Mouse (Mus musculus) skeletal muscle tissue, adult 2 months (tissue): Measurements from ENCODE around the gene C1galt1.

Experiments
- DNase-seq: peaks from one replicate; pipeline ENCODE4 v3.0.0-alpha.2; 2012; ENCODE audit warnings: low read depth, low spot score

The C1galt1 gene

GRCm38 (mm10) chr6:7858586-7858985, 13.9 kb downstream of the C1galt1 start:
- DNase-seq = peak; percentile 50

- no peak for DNase-seq
These were observed 14.5 kb downstream of the C1galt1 start for GRCm38 (mm10) chr6:7859161-7859560.

GRCm38 (mm10) chr6:7861033-7861432, 16.4 kb downstream of the C1galt1 start:
- DNase-seq = no peak

DNA sequence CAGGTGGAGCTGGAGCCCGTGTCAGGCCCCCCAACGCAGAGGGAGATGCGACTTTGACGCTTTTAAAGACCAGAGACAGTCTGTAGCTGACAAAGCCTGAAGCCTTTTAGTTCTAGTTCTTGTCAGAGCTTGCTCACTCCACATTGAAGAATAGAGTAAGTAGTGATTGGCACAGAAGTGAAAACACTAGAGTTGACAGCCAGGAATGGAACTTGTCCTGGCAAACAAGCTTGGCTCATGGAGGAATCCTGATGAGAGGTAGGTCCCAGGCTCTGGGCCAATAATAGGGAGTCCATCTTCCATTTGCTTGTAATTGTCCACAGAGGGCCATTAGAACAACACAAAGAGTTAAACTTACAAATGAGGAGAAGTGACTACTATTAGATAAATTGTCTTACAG, 18.7 kb downstream of the C1galt1 start:
- DNase-seq = no peak

DNA sequence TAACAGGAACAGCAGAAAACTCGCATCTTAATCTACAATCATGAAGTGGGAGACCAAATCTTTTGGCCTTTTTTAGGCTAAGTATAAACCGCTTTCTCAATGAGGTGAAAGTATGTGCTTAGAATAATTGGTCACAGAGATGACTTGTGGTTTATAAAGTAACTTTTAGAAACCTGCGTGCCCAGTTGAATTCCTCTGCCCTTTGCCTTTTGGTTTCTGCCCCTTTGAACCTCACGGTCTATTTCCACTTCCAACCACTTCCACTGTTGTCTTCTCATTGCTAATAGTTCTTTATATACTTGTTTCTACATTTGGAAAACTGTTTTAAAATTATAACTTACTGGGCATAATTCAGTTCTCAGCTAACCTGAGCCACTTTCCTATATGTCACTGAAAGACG, 32.2 kb downstream of the C1galt1 start:
- DNase-seq = no peak

- no peak for DNase-seq
These were observed 37.0 kb downstream of the C1galt1 start for GRCm38 (mm10) chr6:7881595-7882128.

DNA sequence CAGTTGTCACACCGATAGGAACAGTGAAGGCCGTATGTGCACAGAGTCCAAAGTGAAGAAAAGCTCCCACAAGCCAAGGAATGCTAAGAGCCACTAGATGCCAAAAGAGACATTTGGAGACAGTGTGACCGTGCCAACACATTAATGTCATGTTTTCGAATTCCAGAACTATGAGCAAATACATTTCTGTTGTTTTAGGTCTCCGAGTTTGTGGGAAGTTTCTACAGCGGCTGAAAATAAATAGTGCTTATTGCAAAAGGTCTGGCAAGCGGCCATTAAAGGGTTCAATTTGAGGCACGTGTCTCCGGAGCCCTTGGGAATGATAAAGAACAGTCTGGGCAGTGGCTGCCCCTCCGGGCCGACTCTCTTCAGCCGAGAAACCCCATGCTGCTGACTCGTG, 37.9 kb downstream of the C1galt1 start:
- peak; percentile 80 for DNase-seq

- DNase-seq = peak; percentile 15
These were observed 41.5 kb downstream of the C1galt1 start for GRCm38 (mm10) chr6:7885994-7886684.

GRCm38 (mm10) chr6:7886685-7887004, 42.0 kb downstream of the C1galt1 start:
- no peak for DNase-seq

- no peak for DNase-seq
These were observed 51.7 kb downstream of the C1galt1 start for GRCm38 (mm10) chr6:7896339-7896738.

DNA sequence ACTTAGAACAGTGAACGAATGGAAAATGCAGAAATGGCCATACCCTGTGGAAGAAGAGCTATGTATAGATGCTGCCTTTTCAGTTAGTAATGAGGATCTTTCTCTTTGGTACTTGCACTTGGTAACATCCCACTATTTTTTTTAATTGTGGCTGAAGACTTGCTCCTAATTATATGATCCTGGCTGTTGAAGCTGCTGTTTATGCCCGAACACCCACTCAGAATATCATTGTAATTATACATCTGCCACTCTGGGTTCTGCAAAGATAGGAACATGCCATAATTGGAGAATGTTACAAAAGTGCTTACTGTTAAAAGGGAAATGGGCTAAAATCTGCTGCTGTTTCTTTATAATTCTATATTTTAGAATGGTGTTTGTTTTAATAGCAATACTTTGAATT, 67.4 kb downstream of the C1galt1 start:
- no peak for DNase-seq
